Mouse (Mus musculus) myocyte (in vitro differentiated cells): ENCODE results near the gene 1300017J02Rik.

Experiments
- CEBPB ChIP-seq: IDR thresholded peaks from 2 replicates; pipeline ENCODE4 v1.6.1; 2011; ENCODE audit warnings: mild to moderate bottlenecking, moderate library complexity; ENCODE audit not compliant: poor library complexity, insufficient read depth, severe bottlenecking
- MYOD1 ChIP-seq, 3 experiments: IDR thresholded peaks; one replicate each; pipeline ENCODE4 v1.6.1; 2011; ENCODE audit warnings: control low read depth in 2 of 3, low read depth in 2 of 3, mild to moderate bottlenecking in 2 of 3, moderate library complexity in 1 of 3; ENCODE audit not compliant: insufficient read length in 2 of 3, control insufficient read depth in 1 of 3
- MYOG ChIP-seq, 3 experiments: IDR thresholded peaks; one replicate each; pipeline ENCODE4 v1.6.1; 2011; ENCODE audit warnings: control low read depth in 2 of 3, low read depth in 2 of 3, mild to moderate bottlenecking in 2 of 3; ENCODE audit not compliant: insufficient read length in 2 of 3, control insufficient read depth in 1 of 3, insufficient read depth in 1 of 3
- TCF12 ChIP-seq: IDR thresholded peaks from one replicate; pipeline ENCODE4 v1.6.1; 2011; ENCODE audit warnings: mild to moderate bottlenecking, control low read depth; ENCODE audit not compliant: poor library complexity, insufficient read depth, severe bottlenecking

GRCm38 (mm10) chr9:103286901-103287422 is 17.9 kb downstream of the 1300017J02Rik start:
- TF ChIP-seq TCF12 (no peak), MYOD1 (IDR thresholded peaks at IDR 0.05; ENCODE audit: control insufficient read depth in 1 of 3, insufficient read length in 2 of 3, low read depth in 2 of 3) (no peak), MYOG (IDR thresholded peaks at IDR 0.05; ENCODE audit: control insufficient read depth in 1 of 3, insufficient read depth in 1 of 3, insufficient read length in 2 of 3, low read depth in 2 of 3) (no peak), CEBPB (no peak)
